Mouse (Mus musculus): ENCODE data around the gene Slco2a1. TPM values are rescaled to one million over a fixed set of nuclear protein-coding genes. Genes with fewer than 3 reads are reported as not detected.

The Slco2a1 gene
- 0.52 and 0.76 TPM in 2 replicates for polyA plus RNA-seq (2012; rRNA removed)

GRCm38 (mm10) chr9:102988462-102988861 is at the start of gene Slco2a1:
Slco2a1 (plus strand) TSS chr9:102988712.
- DNase-seq (ENCODE audit: extremely low spot score in 1 of 2, low spot score in 1 of 2) = no peak

DNA sequence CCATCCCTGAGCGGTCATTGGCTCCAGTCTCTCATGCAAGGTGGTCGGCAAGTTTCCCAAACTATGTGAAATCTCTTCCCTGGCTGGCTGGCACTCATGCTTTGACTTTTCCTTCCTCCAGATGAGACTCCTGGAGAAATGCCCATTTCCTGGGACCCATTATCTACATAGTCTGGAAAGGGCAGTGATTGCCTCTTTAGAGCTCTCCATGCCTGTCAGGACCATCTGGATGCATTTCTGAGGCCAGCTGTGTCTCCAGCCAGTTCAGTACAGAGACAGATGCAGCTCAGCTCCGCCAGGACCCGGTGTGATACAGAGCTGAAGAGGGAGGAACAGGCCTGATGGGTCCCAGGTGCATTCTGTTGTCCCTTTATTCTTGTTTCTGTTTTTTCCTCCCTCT is 46.3 kb upstream of the Slco2a1 start:
- no peak for DNase-seq (ENCODE audit: extremely low spot score in 1 of 2, low spot score in 1 of 2)

DNA sequence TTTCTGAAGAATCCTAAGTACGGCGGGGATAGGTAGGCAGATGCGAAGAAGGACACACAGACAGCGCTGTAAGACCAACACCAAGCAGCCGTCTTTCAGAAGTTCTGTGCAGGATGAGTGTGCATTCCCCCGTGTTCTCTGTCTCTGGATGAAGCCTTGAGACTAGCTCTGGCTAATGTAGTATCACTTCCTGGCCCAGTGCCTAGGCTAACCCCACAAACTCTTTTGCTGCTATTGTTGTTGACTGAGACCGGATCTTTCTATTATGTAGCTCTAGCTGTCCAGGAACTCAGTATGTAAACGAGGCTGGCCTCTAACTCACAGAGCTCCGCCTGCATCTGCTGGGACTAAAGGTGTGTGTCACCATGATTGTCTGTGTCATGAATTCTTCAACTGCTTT is 43.6 kb upstream of the Slco2a1 start:
- DNase-seq (ENCODE audit: extremely low spot score in 1 of 2, low spot score in 1 of 2) = no peak

- DNase-seq (ENCODE audit: extremely low spot score in 1 of 2, low spot score in 1 of 2) = no peak
These were observed 42.0 kb upstream of the Slco2a1 start for GRCm38 (mm10) chr9:102946469-102947015.

GRCm38 (mm10) chr9:102948706-102949105 is 39.8 kb upstream of the Slco2a1 start:
- DNase-seq (ENCODE audit: extremely low spot score in 1 of 2, low spot score in 1 of 2) = no peak

- DNase-seq (ENCODE audit: extremely low spot score in 1 of 2, low spot score in 1 of 2) = no peak
These were observed 37.2 kb upstream of the Slco2a1 start for GRCm38 (mm10) chr9:102951091-102951994.

DNA sequence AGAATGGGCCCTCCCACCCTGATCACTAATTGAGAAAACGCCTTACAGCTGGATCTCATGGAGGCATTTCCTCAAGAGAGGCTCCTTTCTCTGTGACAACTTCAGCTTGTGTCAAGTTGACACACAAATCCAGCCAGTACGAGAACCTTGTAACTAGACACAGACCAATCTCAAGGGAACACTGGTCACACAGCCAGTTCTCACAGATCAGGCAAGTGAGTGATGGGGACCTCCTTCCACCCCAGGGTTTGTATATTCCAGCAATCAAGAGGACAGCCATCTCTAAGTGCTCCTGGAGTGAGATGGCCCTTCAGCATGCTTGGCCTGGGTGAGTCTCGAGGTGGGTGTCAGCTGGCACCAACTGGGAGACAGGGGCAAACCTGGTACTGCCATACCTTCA is 32.6 kb upstream of the Slco2a1 start:
- DNase-seq (ENCODE audit: extremely low spot score in 1 of 2, low spot score in 1 of 2) = no peak

GRCm38 (mm10) chr9:102958703-102959102 is 29.8 kb upstream of the Slco2a1 start:
- DNase-seq (ENCODE audit: extremely low spot score in 1 of 2, low spot score in 1 of 2) = no peak

DNA sequence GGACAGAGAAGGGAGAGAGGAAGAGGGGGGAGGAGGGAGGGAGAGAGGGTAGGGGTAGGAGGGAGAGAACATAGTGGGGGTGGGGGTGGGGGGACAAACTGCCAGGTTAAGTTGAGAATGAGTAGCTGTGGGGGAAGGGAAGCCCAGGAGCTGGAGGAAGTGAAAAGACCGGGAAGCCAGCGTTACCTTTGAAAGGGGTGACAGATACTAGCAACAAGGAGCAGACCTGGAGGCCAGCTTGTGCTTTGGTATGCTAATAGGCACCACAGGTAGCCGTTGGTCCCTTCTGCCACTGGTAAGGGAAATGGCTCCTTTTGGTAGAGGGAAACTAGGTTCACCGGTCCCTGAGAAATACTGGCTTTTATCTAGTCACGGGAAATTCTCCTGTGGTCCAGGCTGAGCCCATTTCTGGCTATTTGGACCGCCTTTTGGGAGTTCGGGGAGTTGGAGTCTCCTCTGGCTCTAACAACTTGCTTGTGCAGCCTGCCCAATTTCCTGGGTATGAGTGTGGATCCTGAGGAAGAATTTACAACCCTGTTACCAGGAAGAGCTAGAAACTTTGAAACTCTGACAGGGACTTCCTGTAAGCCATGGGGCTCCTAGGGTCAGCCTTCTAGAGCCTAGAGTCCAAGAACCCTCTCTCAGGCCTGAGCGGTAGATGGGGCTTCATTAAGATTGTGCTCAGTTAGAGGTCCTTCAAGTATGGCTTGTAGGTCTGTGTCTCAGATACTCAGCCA is 27.0 kb upstream of the Slco2a1 start:
- no peak for DNase-seq (ENCODE audit: extremely low spot score in 1 of 2, low spot score in 1 of 2)

- no peak for DNase-seq (ENCODE audit: extremely low spot score in 1 of 2, low spot score in 1 of 2)
These were observed 26.3 kb upstream of the Slco2a1 start for GRCm38 (mm10) chr9:102962093-102962788.

DNA sequence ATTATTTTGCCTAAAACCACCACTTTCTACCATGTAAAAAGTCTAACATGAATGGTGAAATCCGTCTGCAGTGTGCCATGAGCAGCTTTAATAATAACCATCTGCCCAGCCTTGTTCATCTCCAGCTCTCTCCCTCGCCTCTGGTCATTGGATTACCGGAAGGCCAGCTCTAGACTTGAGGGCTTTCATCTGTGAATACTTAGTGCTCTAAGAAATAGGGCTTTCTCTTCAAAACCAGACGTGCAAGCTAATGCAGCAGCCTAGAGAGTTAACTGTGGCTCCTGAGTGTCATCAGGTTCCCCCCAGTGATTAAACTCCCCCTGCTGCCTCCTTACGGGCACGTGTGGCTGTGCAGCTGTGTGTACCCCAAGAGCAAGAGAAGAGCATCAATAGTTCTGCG is 25.2 kb upstream of the Slco2a1 start:
- no peak for DNase-seq (ENCODE audit: extremely low spot score in 1 of 2, low spot score in 1 of 2)

GRCm38 (mm10) chr9:102964644-102965043 is 23.9 kb upstream of the Slco2a1 start:
- no peak for DNase-seq (ENCODE audit: extremely low spot score in 1 of 2, low spot score in 1 of 2)

- no peak for DNase-seq (ENCODE audit: extremely low spot score in 1 of 2, low spot score in 1 of 2)
These were observed 16.0 kb upstream of the Slco2a1 start for GRCm38 (mm10) chr9:102972393-102973050.

- no peak for DNase-seq (ENCODE audit: extremely low spot score in 1 of 2, low spot score in 1 of 2)
These were observed 12.6 kb upstream of the Slco2a1 start for GRCm38 (mm10) chr9:102975887-102976286.

- no peak for DNase-seq (ENCODE audit: extremely low spot score in 1 of 2, low spot score in 1 of 2)
These were observed 11.4 kb upstream of the Slco2a1 start for GRCm38 (mm10) chr9:102977090-102977489.

GRCm38 (mm10) chr9:102977791-102978492 is 10.6 kb upstream of the Slco2a1 start:
- no peak for DNase-seq (ENCODE audit: extremely low spot score in 1 of 2, low spot score in 1 of 2)

- no peak for DNase-seq (ENCODE audit: extremely low spot score in 1 of 2, low spot score in 1 of 2)
These were observed 9.4 kb upstream of the Slco2a1 start for GRCm38 (mm10) chr9:102979011-102979700.

- DNase-seq (ENCODE audit: extremely low spot score in 1 of 2, low spot score in 1 of 2) = no peak
These were observed 8.6 kb upstream of the Slco2a1 start for GRCm38 (mm10) chr9:102979956-102980355.

GRCm38 (mm10) chr9:102980420-102980819 is 8.1 kb upstream of the Slco2a1 start:
- DNase-seq (ENCODE audit: extremely low spot score in 1 of 2, low spot score in 1 of 2) = no peak

All from frontal cortex, adult 2 months (tissue).